Mouse (Mus musculus): ENCODE measurements around the gene Fam163b.

Fam163b gene

DNA sequence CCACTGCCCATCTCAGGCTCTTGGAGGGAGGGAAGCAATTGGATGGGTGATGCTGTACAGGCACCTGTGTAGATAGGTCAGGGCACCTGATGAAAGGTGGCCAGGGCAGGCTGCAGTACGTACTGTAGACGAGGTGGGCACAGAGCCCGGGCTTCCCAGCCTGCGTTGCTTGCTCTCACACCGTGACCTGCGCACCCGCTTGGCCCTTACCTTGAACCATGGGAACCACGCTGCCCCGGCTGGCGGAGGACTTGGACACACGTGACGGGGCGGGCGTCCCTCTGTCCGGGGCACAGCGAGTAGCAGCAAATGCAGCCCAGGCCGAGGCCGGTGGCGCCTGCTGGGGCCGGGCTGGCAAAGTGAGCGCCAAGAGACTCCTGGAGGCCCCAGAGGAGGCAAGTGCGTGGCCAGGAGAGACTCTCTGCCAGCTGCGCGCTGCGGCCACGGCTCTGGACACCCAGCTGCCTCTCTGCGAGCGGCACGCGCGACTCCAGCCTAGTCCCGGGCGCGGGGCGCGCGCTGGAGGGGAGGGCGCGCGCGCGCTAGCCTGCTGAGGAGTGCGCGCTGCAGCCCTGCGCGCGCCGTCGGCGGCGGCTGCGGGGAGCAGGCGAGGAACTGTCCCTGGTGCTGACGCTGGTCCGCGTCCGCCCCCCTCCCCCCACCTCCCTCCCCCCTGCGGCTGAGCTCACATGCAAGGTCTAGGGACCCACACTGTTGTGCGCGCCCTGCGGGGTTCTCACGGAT lies at the start of gene Fam163b:
Gene Fam163b, minus strand, starts transcription at position 542 of the 744 bp plus-strand sequence.
- peak; percentile 34 to 54 for DNase-seq

DNA sequence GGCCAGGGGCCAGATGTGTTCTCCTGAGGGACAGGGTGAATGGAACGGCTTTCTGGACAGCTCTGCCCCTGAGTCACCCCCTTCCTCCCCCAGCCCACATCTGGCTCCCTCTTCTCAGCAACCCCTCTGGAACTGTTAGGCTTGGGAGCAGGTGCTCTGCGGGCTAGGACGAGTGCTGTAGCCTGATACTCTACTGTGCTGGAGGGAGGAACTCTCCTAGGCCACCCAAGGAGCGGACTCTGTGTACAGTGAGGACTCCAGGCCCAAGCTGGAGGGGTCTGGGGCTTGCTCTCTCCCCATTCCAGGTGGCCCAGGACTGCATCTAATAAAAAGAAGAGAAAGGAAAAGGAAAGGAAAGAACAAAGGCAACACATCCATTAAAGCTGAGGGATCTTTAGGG lies 47.7 kb upstream of the Fam163b start:
- DNase-seq, result no peak

DNA sequence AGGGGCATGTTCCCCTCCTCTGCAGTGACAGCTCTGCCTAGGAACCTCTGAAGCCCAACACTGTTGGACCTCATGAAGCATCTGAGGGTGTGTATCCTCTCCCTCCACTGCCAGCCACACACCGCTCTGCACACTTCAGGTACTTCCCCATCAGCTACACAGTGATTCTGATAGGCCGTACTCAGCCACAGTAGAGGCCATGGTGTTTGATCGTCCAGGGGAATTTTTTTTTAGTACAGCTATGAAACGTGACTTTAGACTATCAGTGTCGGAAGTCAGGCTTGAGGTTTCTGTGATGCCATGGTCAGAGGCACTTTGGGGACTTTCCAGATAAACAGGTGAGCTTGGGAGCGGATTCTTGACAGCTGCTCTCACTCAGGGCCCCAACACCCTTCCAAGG lies 45.2 kb upstream of the Fam163b start:
- DNase-seq, result no peak

DNA sequence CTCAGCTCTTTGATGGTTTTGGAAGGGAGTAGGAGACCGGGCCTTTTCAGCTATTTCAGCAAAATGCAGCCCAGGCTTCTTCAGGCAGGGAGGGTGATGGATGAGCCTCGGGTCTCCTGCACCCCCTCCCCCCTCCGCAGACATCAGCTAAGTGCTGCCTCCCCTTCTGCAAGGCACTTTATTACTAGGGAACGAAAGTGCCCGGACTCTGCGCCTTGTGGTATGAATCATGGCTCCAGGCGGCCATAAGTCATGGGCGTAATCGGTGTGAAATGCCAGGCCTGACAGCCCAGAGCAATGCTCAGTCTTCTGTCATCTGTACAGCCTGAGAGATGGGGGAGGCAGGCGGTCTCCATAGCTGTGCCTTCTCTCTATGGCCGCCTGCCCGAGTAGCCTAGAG lies 41.4 kb upstream of the Fam163b start:
- no peak for DNase-seq

DNA sequence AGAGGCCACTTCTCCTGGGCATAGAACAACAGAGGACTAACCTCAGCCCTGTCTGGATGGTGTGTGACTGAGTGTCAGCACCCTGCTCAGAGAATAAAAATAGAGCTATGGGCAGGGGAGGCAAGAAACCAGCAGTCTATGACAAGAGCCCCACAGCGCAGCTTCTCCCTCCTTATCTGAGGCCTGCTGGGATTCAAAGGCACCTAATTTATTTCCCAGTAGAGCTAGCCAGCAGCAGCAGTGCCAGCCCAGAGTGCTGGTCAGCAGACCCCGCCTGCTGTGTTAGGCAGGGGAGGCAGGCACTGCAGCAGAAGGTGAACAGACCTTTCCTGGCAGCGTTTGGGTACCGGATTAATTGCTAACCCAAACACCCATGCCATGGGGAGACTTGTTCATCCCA lies 39.6 kb upstream of the Fam163b start:
- peak; percentile 31 to 36 for DNase-seq

DNA sequence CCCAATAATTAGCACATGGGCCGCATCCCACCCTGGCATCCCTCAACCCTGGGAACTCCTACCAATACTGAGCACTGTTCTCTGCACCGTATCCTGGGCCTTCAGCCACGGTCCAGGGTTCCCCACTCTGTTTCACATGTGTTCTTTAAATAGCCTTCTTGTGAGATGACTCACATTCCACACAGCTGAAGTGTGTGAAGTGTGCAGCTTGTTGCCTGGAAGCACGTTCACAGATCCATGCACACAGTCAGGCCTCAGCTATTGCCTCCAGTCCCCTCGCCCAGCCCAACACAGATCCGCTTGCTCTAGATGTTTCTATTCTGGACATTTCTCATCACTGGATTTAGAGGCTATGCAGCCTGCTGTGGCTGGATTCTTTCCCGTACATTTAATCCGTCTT lies 36.8 kb upstream of the Fam163b start:
- no peak for DNase-seq

DNA sequence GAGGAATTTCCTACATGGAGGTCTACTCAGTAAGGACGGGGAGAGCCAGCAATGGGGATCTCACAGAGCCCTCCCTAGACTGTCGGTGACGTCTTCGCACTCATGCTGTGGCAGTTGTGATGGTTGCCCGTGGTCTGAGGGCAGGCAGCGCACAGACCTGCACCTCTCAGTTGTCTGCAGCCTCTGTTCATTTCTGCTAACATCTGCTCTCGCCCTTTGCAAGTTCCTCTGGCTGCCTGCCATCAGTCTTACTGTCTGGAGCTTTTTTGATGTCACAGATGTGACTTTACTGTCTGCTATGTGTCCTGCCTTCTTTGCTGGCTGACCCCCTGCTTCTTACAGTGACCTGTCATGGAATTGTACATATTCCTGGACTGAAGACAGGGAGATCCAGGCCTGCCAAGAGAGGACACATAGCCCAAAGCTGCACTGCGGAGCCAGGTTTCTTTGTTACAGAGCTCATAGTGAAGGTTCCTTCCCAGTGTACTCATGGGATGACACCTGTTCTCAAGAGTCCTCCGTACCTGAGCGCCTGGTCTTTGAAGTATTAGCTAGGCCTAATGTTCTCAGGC lies 33.5 kb upstream of the Fam163b start:
- DNase-seq, result no peak

DNA sequence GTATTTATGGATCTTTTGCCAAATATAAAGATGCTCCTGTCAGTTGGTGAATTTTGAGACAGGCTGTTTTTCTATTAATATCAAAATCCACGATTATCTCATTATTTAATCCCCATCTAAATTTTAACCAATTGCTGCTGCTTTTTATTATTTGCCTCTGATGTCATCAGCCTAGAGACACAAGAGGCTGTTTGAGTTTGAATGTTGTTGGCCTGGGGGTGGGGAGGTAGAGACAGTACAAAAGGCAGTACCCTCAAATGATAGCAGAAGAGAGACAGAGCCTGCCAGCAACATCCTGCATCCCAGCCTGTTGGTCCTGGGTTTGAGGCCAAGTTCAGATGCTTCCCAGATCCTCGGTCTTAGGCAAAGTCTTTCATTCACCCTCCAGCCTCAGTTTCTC lies 32.0 kb upstream of the Fam163b start:
- DNase-seq, result no peak

DNA sequence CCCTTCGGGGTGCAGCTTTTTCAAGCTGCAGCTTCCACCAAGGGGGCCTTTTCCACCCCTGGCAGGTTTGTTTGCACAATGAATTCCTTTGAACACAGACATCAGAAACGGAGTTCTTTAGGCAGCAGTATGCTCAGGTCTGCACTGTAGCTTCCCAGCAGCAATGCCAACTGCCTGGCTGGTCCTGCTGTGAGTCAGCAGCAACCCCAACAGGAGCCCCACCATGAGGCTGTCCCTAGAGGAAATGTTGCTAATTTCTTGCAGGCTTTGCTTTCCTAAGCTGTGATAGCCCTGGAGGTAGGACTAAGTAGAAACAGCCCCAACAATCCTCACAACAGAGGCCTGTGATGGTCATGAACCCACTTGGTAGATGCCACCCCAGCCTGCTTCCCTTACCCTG lies 24.7 kb upstream of the Fam163b start:
- DNase-seq, result no peak

DNA sequence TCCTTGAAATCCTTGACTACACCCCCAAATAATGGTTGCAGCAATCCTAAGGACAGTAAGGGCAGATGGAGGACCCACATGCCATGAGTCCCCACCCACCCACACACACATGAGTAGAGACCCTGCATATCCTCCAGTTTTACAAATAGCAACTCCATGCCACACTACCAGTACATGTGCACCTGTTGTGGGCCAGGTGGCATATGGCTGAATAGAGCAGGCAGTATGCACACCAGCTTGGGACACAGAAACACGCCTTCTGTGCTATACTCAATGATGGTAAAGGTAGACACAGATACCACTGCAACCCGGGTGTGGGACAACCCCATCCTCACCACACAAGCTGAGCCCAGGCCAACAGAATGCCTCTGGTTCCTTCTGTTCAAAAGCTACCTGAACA lies 23.8 kb upstream of the Fam163b start:
- no peak for DNase-seq

DNA sequence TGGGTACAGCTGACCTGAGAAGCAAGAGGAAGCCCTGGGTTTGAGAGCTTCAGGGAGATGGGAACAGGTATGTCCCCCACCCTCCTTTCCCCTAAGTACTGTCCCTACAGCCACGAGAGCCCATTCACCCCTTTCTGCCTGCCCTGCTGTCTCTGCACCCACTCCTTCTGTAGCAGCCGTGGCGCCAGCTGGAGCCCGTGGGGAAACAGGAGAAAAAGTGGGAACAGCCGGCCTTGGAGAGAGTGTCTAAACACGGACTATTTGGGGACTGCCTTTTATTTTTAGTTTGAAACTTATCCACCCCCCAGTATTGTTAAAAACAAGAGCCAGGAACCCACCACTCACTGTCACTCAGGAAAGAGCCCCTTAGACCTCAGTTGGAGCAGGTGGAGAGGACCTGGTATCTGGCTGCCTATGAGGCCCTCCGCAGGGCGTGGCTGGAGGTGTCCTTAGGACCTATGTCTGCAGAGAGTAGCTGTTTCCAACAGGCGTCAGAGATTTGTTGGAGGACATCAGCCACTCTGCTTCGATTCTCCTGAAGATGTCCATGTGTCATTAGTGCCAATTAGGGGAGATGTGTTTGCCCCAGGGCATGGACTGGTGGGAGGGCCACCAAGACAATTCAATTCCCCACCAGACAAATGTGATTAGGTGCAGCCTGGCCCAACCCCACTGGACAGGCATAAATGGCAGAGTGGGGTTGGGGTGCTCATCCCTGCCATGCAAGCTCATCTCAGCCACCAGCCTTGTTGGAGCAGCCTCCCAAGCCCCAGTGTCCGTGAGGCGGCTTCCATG lies 22.7 kb upstream of the Fam163b start, which contains the start of gene Dbh:
Gene Dbh, plus strand, starts transcription at position 438 of the 795 bp plus-strand sequence.
- DNase-seq, result no peak

DNA sequence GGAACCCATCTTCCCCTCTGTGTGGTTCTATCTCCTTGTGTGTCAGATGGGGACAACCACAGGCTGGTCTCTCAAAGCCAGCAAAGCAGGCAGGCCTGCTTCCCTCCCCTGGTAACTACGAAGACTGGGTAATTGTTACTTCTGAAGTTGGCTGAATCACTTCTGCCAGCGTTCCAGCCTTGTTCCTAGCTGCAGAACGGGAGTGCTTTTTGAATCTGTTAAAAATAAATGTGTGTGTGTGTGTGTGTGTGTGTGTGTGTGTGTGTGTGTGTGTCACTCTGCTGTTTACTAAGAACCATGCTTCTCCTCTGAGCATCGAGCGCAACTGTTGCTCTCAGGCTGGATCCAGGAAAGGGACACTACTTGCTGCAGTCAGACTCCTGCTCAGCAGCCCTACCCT lies 21.6 kb upstream of the Fam163b start:
- DNase-seq, result no peak

DNA sequence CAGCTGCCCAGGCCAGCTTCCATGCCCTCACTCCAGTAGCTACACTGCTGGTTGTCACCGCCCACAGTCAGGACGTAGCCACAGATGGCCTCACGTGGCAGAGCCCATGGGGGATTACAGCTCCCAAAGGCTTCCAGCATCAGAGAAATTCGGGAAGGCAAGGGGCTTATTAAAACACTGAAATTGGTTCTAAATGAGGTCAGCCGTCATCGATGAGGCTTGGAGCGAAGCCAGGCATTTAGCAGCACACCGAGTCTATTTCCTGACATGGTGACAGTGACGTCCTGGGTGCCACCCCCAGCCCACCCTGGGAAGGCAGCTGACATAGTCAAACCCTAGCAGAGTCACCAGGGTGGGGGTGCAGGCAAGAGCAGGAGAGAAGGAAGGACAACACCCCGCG lies 20.4 kb upstream of the Fam163b start:
- DNase-seq, result no peak

DNA sequence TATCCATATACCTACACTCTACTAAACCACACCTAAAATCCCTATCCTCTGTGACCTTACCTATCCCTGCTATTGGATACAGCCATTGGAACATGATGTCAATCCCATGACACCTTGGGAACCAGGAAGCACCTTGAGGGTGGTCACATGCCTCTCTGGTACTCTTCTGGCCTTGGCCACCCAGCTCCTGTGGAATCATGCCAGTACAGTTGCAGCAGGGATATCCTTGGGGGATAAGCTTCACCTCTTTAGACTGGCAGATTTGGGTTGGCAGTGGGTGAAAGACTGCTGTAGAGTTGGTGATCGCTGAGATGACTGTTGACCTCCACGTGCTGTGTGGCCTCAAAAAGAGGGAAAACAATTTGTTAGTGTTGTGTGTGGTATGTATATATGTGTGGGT lies 19.2 kb upstream of the Fam163b start:
- no peak for DNase-seq

DNA sequence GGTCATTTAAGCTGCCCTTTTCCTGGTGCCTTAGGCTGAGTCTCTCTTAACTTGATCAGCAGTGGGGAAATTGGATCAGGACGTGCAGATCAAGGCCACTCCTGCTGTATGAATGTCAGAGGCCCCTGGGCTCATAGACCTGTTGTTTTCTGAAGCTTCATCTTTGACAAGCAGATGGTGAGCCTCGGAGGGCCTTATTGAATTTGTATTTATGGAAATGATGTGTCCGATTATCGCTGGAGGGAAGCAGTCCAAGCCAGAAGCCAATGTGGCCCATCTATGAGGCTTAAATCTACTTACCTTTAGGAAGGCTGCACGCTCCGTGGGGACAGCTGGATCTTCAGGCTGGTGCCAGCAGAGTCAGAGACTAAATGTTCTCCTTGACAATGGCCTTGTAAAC lies 14.3 kb upstream of the Fam163b start:
- no peak for DNase-seq

DNA sequence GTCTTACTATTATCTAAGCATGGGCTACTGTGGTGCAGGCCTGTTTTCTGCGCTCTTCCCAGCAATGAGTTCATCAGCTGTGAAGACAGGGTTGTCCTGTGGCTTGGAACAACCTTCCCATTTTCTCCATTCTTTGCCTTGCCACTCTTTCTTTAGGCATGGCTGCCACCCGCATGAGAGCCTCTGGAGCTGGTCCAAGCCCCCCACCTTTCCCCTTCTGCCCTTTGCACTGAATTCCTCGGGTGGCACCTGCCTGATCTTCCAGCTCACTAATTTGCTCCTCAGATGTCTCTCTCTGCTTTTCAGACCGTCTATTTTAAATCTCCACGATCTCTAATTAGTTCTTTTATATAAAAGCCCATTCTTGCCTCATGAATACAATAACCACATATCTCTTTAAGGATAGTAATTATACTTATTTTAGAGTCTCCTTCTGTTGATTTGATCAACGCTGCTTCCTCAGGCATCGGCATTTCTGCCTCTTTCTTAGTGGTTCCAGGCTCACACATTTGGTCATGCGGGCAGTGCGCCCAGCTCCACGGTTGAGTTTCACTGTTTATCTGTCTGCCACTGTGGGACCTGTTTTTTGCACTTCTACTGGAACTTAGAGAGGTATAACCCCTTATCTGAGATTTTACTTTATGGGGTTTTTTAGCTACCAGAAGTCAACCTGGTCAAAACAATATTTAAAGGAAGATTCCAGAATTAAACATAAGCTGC lies 12.3 kb upstream of the Fam163b start:
- DNase-seq, result no peak

DNA sequence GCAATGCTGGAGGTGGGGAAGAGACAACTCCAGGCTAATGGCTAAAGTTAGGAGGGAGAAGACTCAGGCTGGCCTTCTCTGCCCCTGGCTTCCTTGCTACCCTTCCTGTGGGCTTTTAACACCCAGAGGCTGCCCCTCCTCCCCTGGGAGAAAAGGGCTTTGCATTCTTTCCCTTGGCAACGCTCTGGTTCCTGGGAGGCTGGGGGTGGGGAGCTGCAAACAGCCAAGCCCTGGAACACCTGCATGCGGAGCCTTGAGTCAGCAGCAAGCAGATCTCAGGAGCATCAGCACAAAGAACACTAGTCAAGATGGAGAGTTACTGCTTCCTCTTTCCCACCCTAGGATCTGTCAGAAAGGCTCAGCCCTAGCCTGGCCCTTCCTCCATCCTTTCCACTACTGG lies 7.2 kb upstream of the Fam163b start:
- no peak for DNase-seq

DNA sequence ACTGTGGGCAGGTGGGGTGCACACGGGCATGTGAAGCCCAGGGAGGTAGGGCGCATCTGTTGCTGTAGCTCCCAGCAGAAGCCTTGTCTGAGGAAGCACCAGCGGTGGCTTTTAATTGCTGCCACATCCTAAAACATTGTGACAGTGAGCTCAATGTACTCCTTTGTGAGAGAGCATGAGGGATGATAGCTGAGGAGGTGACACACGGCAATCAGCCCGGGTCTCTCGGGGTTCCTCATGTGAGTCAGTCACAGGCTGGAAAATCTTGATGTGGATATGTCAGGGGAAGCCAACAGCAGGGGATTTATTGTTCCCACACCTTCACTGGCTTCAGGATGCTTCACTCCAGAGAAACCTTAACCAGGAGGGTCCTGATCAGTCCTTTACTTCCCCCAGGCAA lies 4.5 kb upstream of the Fam163b start:
- DNase-seq, result no peak

DNA sequence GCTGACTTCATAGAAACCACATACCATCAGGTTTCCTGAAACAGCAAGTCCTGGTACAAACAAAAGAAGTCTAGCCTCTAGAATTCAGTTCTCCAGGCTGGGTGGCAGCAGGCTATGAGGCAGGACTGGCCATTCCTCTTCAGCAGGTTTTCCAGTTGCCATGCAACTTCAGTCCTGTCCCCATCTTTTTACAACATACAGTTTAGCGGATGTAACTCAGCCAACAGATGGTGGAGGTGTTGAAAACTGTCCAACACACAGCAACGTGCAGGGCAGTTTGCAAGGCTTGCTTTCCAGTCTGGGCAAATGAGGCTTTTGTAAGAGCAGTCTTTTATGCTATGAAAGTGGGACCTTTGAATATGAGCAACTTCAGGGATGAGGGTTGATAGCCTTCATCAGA lies 2.7 kb upstream of the Fam163b start:
- DNase-seq, result no peak

DNA sequence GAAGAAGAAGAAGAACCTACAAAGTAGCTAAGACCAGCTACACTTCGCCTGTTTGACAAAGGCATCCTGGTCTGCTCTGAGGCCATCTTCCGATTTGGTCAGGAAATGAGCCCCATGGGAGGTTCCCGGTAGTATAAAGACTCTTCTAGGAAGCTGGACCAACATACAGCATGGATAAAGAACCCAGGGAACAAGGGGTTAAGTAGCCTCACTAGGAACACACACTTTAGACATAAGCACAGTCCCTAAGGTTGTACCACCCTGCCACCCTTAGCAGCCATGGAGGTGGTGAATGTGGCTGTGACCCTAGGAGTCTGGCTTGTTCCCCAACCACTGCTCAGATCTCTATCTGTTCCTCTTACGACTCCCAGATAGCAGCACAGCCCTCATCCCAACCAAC lies 3.9 kb downstream of the Fam163b start:
- no peak for DNase-seq

DNA sequence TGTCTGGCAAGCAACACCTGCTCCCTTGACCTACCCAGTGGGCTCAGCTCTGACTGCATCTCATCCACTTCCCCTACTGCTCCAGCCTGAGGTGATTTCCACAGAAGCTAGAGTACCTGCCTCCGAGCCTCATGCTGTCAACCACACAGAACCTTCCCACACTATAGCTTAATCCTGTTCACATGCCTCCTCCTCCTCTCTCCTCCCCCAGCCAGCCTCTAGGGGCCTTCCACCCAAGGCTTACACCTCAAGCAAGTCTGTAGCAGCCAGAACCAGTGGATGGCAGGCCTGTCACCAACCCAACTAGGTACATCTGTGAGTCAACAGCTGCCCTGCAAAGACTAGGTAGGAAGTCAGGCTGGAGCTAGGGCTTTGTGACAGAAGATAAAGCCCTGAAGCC lies 5.5 kb downstream of the Fam163b start:
- DNase-seq, result no peak

DNA sequence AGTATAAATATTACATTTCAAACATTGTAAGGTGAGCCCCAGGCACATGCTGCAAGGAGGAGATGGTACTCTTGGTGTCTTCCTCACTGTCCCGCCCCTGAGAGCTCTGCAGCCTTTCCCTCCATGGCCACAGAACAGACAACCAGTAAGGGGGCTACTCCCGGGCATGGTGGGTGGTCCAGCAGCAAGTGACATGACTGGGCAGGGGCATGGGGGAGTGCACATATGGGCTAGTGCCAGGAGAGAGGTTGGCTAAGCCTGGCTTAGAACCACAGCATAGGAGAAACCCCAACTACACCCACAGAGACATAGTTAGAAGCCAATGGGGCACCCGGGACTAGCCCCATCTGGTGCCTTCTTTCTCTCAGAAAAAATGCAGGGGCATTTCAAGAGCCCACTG lies 6.0 kb downstream of the Fam163b start:
- no peak for DNase-seq

DNA sequence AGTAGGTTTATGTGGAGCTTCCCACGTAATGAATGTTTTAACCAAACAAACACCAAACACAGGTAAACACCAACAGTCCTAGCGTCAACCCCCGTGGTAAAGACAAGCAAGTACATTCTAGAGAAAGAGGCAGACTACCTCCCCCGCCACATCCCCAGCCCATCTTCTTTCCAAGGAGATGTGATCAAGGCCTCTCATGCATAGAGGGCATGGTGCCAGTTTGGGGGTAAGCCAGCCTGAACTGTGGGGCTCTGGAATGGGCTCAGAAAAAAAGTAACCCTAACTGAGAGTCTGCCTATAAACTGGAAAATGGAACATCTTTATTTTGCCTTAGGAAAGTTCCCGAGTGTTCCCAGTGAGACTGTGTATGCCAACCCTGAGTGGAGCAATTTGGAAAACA lies 6.4 kb downstream of the Fam163b start:
- no peak for DNase-seq

DNA sequence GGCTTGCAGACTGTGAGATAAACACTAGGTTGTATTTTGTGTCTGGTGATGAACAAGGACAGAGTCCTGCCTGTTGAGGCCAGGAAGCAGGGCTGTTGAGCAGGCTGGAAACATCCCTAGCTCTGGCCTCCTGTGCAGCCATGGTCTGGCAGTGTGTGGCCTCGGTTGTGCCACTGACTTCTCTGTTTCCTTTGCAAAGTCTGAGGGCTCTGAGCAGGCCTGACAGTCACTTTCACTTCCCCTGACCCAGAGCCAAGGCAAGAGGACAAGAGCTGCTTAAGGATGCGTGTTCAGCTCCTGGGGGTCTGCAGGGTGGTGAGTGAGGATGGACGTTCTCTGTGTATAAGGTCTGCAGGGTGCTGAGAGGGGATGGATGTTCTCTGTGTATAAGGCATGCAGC lies 13.3 kb downstream of the Fam163b start:
- no peak for DNase-seq

Data from cerebellum, adult 18-20 months (tissue).